Mouse (Mus musculus) left cerebral cortex, adult 11 months (tissue): ENCODE measurements at regions not wholly inside any gene's neighbourhood (a gene's known extent, or its start where the extent isn't known, plus 50 kb on each side); places are given as distances from the start of the nearest gene placed in this dataset.

Experiments
- DNase-seq: peaks from one replicate; pipeline ENCODE4 v3.0.0; 2022; ENCODE audit warnings: low spot score

GRCm38 (mm10) chrX:77433811-77434192 is 77.0 kb upstream of the Tbl1x start:
- DNase-seq = no peak

- DNase-seq = no peak
Observed at GRCm38 (mm10) chrX:77443852-77444492, 66.8 kb upstream of the Tbl1x start.

GRCm38 (mm10) chrX:77446755-77447154 is 64.1 kb upstream of the Tbl1x start:
- DNase-seq = no peak

- no peak for DNase-seq
Observed at GRCm38 (mm10) chrX:77451977-77452675, 58.7 kb upstream of the Tbl1x start.
